Mouse (Mus musculus): ENCODE data around the gene Zfp414.
A peak's percentile ranks its signal among the peaks of the same experiment; 100 is the strongest.

Gene Zfp414

DNA sequence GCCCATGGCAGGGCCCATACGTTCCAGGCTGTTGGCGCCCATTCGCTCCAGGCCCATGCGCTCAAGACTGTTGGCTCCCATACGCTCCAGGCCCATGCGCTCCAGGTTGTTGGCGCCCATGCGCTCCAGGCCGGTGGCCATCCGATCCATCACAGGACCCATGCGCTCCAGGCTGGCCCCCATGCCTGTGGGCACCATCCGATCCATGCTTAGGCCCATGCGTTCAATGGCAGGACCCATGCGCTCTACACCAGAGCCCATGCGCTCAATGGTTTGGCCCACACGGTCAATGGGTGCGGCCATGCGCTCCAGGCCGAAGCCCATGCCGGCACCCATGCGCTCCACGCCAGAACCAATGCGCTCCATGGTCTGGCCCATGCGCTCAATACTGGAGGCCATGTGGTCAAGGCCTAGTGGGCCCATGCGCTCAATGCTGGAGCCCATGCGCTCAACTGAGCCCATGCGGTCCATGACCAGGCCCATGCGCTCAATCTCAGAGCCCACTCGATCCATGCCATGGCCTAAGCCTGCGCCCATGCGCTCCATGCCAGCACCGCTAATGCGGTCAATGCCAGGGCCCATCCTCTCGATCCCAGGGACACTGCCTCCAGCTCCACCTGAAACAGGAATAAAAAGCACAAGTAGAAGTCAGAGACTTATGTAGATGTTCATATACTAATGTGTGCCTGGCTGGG is 21.0 kb downstream of the Zfp414 start:
- DNase-seq = no peak

DNA sequence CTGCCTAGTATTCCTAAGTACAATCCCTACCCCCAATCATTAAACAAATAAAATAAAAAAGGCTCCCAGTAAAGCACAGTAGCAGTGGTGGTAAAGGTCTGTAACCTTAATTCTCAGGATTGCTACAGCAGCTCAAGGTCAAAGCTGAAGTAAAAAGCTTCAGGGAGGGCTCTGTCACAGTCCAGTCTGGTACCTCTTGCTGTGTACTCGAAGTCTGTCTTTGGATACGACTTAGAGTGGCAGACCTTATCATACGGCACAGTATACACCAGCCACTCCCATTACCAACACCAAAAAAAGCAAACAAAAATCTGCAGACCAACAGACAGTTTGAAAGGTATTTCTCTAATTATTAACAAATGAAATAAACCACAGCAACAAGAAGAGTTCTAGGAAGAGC is 37.9 kb downstream of the Zfp414 start:
- no peak for DNase-seq

DNA sequence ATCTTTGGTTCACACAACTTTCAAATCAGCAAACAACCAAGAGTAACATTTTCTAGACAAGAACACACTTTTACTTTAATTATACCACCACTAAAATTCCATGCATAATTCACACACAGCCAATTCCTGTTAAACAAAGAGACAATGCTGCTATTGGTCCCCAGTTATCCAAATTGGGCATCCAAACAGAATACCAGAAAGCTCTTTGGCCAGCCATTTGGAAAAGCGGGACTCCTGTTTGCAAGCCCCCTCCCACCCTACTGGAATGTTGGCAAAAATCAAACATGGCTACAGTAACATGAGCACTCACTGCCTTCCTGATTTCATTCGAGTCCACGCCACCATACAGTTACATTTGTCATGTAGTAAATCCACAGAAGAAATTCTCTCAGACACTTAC is 40.8 kb downstream of the Zfp414 start:
- DNase-seq = no peak

DNA sequence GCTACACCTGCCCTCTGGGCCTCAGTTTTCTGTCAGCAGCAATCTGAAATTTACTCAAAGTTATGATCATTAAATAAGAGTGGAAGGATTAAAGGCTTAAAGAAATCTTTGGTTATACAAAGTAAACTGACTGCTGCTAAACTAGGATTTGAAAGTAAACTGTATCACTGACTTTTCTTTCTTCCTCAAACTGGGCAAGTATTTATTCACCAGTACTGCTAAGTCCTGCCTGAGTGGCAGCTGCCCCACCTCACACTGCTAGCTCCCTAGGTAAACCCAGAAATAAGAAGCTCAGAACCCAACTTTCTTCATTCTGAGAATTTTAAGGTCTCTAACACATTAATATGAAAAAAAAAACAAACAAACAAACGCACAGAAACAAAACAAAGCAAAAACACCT is 44.9 kb downstream of the Zfp414 start:
- no peak for DNase-seq

DNA sequence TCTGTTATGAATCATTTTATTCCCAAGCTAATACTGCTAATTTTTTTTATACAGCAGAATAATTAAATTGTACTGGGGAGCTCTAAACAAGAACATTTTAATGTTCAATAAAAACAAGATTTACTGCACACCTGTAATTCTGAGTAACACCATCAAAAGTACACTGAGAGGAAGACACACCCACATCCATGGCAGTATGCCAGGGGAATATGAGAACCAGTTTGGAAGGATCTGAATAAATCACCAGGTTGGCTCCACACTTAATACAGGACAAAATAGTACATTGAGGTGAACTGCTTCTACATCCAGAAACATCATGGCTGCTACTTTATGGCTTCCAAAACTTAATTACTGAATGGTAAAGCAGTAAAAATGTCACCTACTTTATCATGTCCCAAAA is 46.6 kb downstream of the Zfp414 start:
- DNase-seq = peak in 1 of 2 experiments; percentile 24

DNA sequence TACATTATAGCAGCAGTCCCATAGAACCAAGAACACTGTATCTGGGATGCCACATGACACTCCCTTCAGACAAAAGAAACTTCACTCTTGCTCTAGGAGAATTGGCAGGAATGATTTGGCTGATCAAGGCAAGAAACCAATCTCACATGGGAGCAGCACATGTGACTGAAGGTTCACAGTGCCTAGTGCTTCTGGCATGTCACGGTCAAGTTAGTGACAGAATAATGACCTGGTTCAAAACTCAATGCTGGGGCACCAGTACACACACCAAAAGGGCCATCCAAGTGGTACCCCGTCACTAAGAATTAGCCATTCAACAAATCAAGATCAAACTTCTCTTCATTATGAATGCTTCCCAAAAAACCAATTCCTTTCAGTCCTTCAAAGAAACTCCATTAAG is 47.2 kb downstream of the Zfp414 start:
- no peak for DNase-seq

DNA sequence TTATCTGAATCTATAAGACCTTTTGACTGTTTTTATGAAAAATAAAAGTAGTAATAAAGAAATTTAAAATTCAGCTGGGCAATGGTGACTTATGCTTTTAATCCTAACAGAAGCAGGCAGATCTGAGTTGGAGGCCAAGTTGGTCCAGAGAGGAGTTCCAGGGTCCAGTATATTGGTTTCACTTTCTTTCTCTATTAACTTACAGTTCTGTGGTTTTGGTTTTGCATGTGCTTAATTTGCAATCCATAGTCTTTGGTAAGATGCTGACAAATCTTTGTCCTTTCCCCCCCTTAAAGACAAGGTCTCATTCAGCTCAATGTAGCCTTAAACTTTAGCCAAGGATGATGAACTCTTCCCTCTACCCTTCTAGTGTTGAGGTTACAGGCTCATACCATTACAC is 49.9 kb downstream of the Zfp414 start:
- no peak for DNase-seq
